Mouse (Mus musculus) heart, embryonic 12.5 days (tissue): Measurements from ENCODE around the gene Tmem110. TPM values are rescaled to one million over a fixed set of nuclear protein-coding genes. Genes with fewer than 3 reads are reported as not detected.

Experiments
- ATAC-seq: fragments of 200-750 bp; cut with Nextera tagmentation; 2 replicates; pipeline ENCODE4 v1.8.0; 2017; ENCODE audit warnings: moderate TSS enrichment, moderate library complexity; ENCODE audit not compliant: insufficient number of reproducible peaks, low FRiP score
- H3K27ac ChIP-seq: fragments of 300-500 bp; sonication (generic); 2 replicates; pipeline ENCODE4 v1.5.1; 2016; ENCODE audit warnings: mild to moderate bottlenecking, moderate library complexity; ENCODE audit not compliant: poor library complexity, severe bottlenecking
- H3K27me3 ChIP-seq: fragments of 300-500 bp; sonication (generic); replicated peaks from 2 replicates; pipeline ENCODE4 v1.6.1; 2016; ENCODE audit warnings: mild to moderate bottlenecking, moderate library complexity
- H3K36me3 ChIP-seq: fragments of 300-500 bp; sonication (generic); 2 replicates; pipeline ENCODE4 v1.6.1; 2016; ENCODE audit warnings: mild to moderate bottlenecking, moderate library complexity
- H3K4me1 ChIP-seq: fragments of 300-500 bp; sonication (generic); replicated peaks from 2 replicates; pipeline ENCODE4 v1.6.1; 2016; ENCODE audit warnings: mild to moderate bottlenecking
- H3K4me2 ChIP-seq: fragments of 300-500 bp; sonication (generic); 2 replicates; pipeline ENCODE4 v1.6.1; 2016; ENCODE audit warnings: mild to moderate bottlenecking, moderate library complexity
- H3K4me3 ChIP-seq: fragments of 300-500 bp; sonication (generic); 2 replicates; pipeline ENCODE4 v1.5.1; 2016; ENCODE audit warnings: mild to moderate bottlenecking
- H3K9ac ChIP-seq: fragments of 300-500 bp; sonication (generic); 2 replicates; pipeline ENCODE4 v1.6.1; 2016; ENCODE audit warnings: mild to moderate bottlenecking, moderate library complexity
- H3K9me3 ChIP-seq: fragments of 300-500 bp; sonication (generic); replicated peaks from 2 replicates; pipeline ENCODE4 v1.6.1; 2016; ENCODE audit warnings: mild to moderate bottlenecking, moderate library complexity
- WGBS: fragments of 180-500 bp; shearing (Covaris S2); methylation state at CpG from one replicate; pipeline ENCODE4 v1.1.7; 2016; 5-methylcytosine and 5-hydroxymethylcytosine counted together
- polyA plus RNA-seq: library from polyadenylated mRNA; unstranded; fragments of >200 nt; fragmentation: Nextera tagmentation; extraction: Ambion mirVana; gene quantifications from 2 replicates; pipeline ENCODE4 v1.2.1, GENCODE M21; 2016

Gene Tmem110
- polyA plus RNA-seq, 1 experiment from 2014 or later = 19.1 TPM

GRCm38 (mm10) chr14:30828635-30829460, 3.5 kb downstream of the Tmem110 start:
- Histone ChIP-seq H3K9ac (no peak overlapping the region), H3K4me2 (peak overlapping the region; percentile 20), H3K9me3 (no peaks in the 10 kb centered on the region), H3K36me3 (no peaks in the 10 kb centered on the region), H3K4me3 (no peak overlapping the region), H3K27me3 (no peaks in the 10 kb centered on the region), H3K27ac (0 out of 2 replicates have a peak overlapping the region, but pooled peaks have one; percentile 9), H3K4me1 (peaks cover 44% of the 10 kb centered on the region)
- WGBS = 48% methylated on average over 11 of the region's 11 CpGs
- ATAC-seq = no peak

- H3K4me2 ChIP-seq = no peak overlapping the region
- no peak overlapping the region for H3K4me3 ChIP-seq
- peaks cover 9% of the 10 kb centered on the region; the same call in 1 of the 2 replicates for H3K36me3 ChIP-seq
- H3K27me3 ChIP-seq = no peaks in the 10 kb centered on the region
- no peak overlapping the region for H3K9ac ChIP-seq
- H3K27ac ChIP-seq = no peak overlapping the region
- WGBS = 72% methylated on average over 14 of the region's 14 CpGs
- no peaks in the 10 kb centered on the region for H3K9me3 ChIP-seq
- peaks cover 21% of the 10 kb centered on the region for H3K4me1 ChIP-seq
- no peak for ATAC-seq
These were observed 12.1 kb downstream of the Tmem110 start for GRCm38 (mm10) chr14:30837416-30837996.

- Histone ChIP-seq H3K27me3 (no peaks in the 10 kb centered on the region), H3K4me3 (no peak overlapping the region), H3K4me2 (no peak overlapping the region), H3K9ac (no peak overlapping the region), H3K4me1 (no peaks in the 10 kb centered on the region), H3K27ac (no peak overlapping the region), H3K9me3 (peaks cover 4% of the 10 kb centered on the region), H3K36me3 (0 out of 2 replicates have a peak, but pooled peaks cover 13% of the 10 kb centered on the region)
- no peak for ATAC-seq
- 92% methylated on average over 3 of the region's 3 CpGs for WGBS
These were observed 18.3 kb downstream of the Tmem110 start for GRCm38 (mm10) chr14:30843701-30844100.

- Histone ChIP-seq H3K9me3 (peaks cover 3% of the 10 kb centered on the region), H3K9ac (no peak overlapping the region), H3K27ac (no peak overlapping the region), H3K36me3 (0 out of 2 replicates have a peak, but pooled peaks cover 6% of the 10 kb centered on the region), H3K4me2 (no peak overlapping the region), H3K4me1 (no peaks in the 10 kb centered on the region), H3K27me3 (no peaks in the 10 kb centered on the region), H3K4me3 (no peak overlapping the region)
- no peak for ATAC-seq
- 90% methylated on average over 5 of the region's 5 CpGs for WGBS
These were observed 25.1 kb downstream of the Tmem110 start for GRCm38 (mm10) chr14:30850504-30850903.

GRCm38 (mm10) chr14:30852325-30852724, 26.9 kb downstream of the Tmem110 start:
- H3K36me3 ChIP-seq = no peaks in the 10 kb centered on the region
- 0 out of 2 replicates have a peak, but pooled peaks cover 6% of the 10 kb centered on the region for H3K4me1 ChIP-seq
- ATAC-seq = no peak
- H3K27ac ChIP-seq = no peak overlapping the region
- H3K27me3 ChIP-seq = no peaks in the 10 kb centered on the region
- no peaks in the 10 kb centered on the region for H3K9me3 ChIP-seq
- H3K4me2 ChIP-seq = no peak overlapping the region
- H3K4me3 ChIP-seq = no peak overlapping the region
- H3K9ac ChIP-seq = no peak overlapping the region
- WGBS = 80% methylated on average over 5 of the region's 5 CpGs

GRCm38 (mm10) chr14:30855316-30855715, 29.9 kb downstream of the Tmem110 start:
- H3K27me3 ChIP-seq = no peaks in the 10 kb centered on the region
- no peaks in the 10 kb centered on the region for H3K9me3 ChIP-seq
- 0 out of 2 replicates have a peak, but pooled peaks cover 6% of the 10 kb centered on the region for H3K4me1 ChIP-seq
- H3K27ac ChIP-seq = no peak overlapping the region
- H3K36me3 ChIP-seq = no peaks in the 10 kb centered on the region
- no peak overlapping the region for H3K9ac ChIP-seq
- H3K4me2 ChIP-seq = no peak overlapping the region
- 91% methylated on average over 3 of the region's 3 CpGs for WGBS
- no peak for ATAC-seq
- H3K4me3 ChIP-seq = no peak overlapping the region

- no peak overlapping the region for H3K4me3 ChIP-seq
- 0 out of 2 replicates have a peak, but pooled peaks cover 6% of the 10 kb centered on the region for H3K4me1 ChIP-seq
- no peak overlapping the region for H3K9ac ChIP-seq
- H3K9me3 ChIP-seq = no peaks in the 10 kb centered on the region
- no peaks in the 10 kb centered on the region for H3K36me3 ChIP-seq
- ATAC-seq = no peak
- H3K27me3 ChIP-seq = no peaks in the 10 kb centered on the region
- no peak overlapping the region for H3K4me2 ChIP-seq
- H3K27ac ChIP-seq = no peak overlapping the region
- 55% methylated on average over 10 of the region's 10 CpGs for WGBS
These were observed 31.6 kb downstream of the Tmem110 start for GRCm38 (mm10) chr14:30856885-30857507.

GRCm38 (mm10) chr14:30857990-30858389, 32.6 kb downstream of the Tmem110 start:
- no peak for ATAC-seq
- 70% methylated on average over 4 of the region's 4 CpGs for WGBS
- Histone ChIP-seq H3K27ac (no peak overlapping the region), H3K4me1 (0 out of 2 replicates have a peak, but pooled peaks cover 6% of the 10 kb centered on the region), H3K9me3 (no peaks in the 10 kb centered on the region), H3K36me3 (no peaks in the 10 kb centered on the region), H3K27me3 (no peaks in the 10 kb centered on the region), H3K4me2 (no peak overlapping the region), H3K4me3 (no peak overlapping the region), H3K9ac (no peak overlapping the region)

- 55% methylated on average over 16 of the region's 16 CpGs for WGBS
These were observed 36.2 kb downstream of the Tmem110 start for GRCm38 (mm10) chr14:30861421-30862125.

GRCm38 (mm10) chr14:30862368-30862767, 37.0 kb downstream of the Tmem110 start:
- no peak overlapping the region for H3K4me2 ChIP-seq
- no peaks in the 10 kb centered on the region for H3K27me3 ChIP-seq
- H3K9ac ChIP-seq = no peak overlapping the region
- H3K4me3 ChIP-seq = no peak overlapping the region
- H3K4me1 ChIP-seq = no peaks in the 10 kb centered on the region
- peaks cover 5% of the 10 kb centered on the region; the same call in 1 of the 2 replicates for H3K36me3 ChIP-seq
- WGBS = 83% methylated on average over 9 of the region's 9 CpGs
- no peak for ATAC-seq
- no peaks in the 10 kb centered on the region for H3K9me3 ChIP-seq
- H3K27ac ChIP-seq = no peak overlapping the region

More at GRCm38 (mm10) chr14:30861421-30862125, 36.2 kb downstream of the Tmem110 start:
- Histone ChIP-seq H3K27ac (no peak overlapping the region), H3K27me3 (no peaks in the 10 kb centered on the region), H3K4me2 (no peak overlapping the region), H3K36me3 (peaks cover 4% of the 10 kb centered on the region; the same call in 1 of the 2 replicates), H3K4me1 (0 out of 2 replicates have a peak, but pooled peaks cover 5% of the 10 kb centered on the region), H3K4me3 (no peak overlapping the region), H3K9ac (no peak overlapping the region), H3K9me3 (no peaks in the 10 kb centered on the region)
- no peak for ATAC-seq
